ENCODE assay signal across 14 mouse cellular contexts in genomic region chr12:39123391-39124095, GRCm38 (mm10).
"Had no signal": no experiment of that assay in that cellular context is flagged by ENCODE, and none has a peak within 500 bp of the region (broad histone marks: within the 10 kb centered on the region; RNA-seq: fewer than 3 reads in every experiment).

No protein-coding gene starts in this region.

- H3K9me3 ChIP-seq: midbrain, embryonic 13.5 days; midbrain, embryonic 15.5 days; neural tube, embryonic 12.5 days; stomach, embryonic 15.5 days had no signal

- H3K9ac ChIP-seq: lung, embryonic 14.5 days; midbrain, embryonic 13.5 days; midbrain, embryonic 15.5 days; neural tube, embryonic 12.5 days; stomach, embryonic 15.5 days had no signal

- ATAC-seq: midbrain, embryonic 13.5 days; midbrain, embryonic 15.5 days had no signal

- H3K36me3 ChIP-seq: midbrain, embryonic 13.5 days; midbrain, embryonic 15.5 days; neural tube, embryonic 12.5 days; stomach, embryonic 15.5 days had no signal

- H3K4me3 ChIP-seq: midbrain, embryonic 13.5 days; midbrain, embryonic 15.5 days; neural tube, embryonic 12.5 days; stomach, embryonic 15.5 days had no signal

- H3K27me3 ChIP-seq: midbrain, embryonic 13.5 days; midbrain, embryonic 15.5 days; neural tube, embryonic 12.5 days; stomach, embryonic 15.5 days had no signal

- H3K27ac ChIP-seq: midbrain, embryonic 13.5 days; midbrain, embryonic 15.5 days; neural tube, embryonic 12.5 days; stomach, embryonic 15.5 days; stomach, postnatal 0 days had no signal

- H3K4me1 ChIP-seq: midbrain, embryonic 13.5 days; midbrain, embryonic 15.5 days; neural tube, embryonic 12.5 days; stomach, embryonic 15.5 days had no signal

- DNase-seq: lung, adult 18-20 months; lung, embryonic 14.5 days; lung, postnatal 10 days; lung, postnatal 4 days; right cerebral cortex, postnatal 14 days; thymus, adult 2 months; thymus, postnatal 25 days; thymus, postnatal 4 days had no signal

- H3K4me2 ChIP-seq: lung, embryonic 14.5 days; midbrain, embryonic 11.5 days; midbrain, embryonic 13.5 days; midbrain, embryonic 15.5 days; neural tube, embryonic 12.5 days; stomach, embryonic 15.5 days had no signal
